Mouse (Mus musculus): Measurements from ENCODE around the gene Klf3.
A peak's percentile ranks its signal among the peaks of the same experiment; 100 is the strongest.

Gene Klf3

DNA sequence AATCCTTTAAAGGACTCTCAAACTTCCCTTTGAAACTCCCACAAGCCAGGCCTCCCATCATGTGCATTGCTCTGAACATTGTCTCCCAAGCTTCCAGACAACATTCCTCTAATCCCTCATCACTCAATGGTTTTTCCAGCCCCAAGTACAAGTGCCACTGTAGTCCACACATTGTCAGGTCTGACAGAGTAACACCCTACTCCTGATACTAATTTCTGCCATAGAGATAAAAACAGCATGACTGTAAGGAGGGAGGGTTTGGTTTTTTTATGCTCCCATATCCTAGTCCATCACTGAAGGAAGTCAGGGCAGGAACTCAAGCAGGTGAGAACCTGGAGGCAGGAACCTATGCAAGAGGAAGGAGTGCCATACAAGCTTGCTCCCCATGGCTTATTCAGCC lies 30.2 kb downstream of the Klf3 start:
- DNase-seq (ENCODE audit: low read depth in 2 of 2, low spot score in 2 of 2), result no peak

DNA sequence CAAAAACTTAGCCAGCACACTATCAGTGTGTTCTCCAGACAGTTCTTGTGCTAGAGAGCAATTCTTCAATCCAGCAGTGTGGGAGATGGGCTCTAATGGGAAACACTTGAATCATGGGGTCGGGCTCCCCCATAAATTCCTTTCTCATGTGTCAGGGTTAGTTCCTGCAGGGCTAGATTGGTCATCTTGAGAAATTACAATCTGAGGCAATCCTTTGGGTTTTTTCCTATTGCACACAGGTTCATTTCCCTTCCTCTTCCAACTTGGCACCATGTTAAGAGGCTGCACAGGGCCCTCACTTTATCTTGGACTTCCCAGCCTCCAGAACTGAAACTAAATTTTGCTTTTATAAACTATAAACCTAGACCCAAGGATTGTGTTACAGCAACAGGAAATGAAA lies 31.0 kb downstream of the Klf3 start:
- DNase-seq (ENCODE audit: low read depth in 2 of 2, low spot score in 2 of 2), result no peak

DNA sequence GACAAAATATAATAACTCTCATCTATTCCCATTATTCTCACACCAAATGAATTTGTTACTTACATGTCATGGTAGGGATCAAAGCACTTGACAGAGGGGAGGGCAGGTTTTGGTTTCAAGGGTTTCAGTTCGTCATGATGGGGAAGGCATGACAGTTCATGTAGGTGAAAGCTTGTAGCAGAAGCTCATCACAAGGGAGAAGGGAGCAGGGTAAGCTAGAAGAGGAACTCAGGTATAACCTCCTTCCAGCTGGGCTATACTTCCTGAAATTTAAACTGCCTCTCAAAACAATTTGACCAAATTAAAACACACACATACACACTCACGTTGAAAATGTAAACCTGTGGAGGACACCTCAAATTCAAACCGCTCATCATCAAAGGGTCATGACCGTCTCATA lies 32.1 kb downstream of the Klf3 start:
- DNase-seq (ENCODE audit: low read depth in 2 of 2, low spot score in 2 of 2), result no peak

DNA sequence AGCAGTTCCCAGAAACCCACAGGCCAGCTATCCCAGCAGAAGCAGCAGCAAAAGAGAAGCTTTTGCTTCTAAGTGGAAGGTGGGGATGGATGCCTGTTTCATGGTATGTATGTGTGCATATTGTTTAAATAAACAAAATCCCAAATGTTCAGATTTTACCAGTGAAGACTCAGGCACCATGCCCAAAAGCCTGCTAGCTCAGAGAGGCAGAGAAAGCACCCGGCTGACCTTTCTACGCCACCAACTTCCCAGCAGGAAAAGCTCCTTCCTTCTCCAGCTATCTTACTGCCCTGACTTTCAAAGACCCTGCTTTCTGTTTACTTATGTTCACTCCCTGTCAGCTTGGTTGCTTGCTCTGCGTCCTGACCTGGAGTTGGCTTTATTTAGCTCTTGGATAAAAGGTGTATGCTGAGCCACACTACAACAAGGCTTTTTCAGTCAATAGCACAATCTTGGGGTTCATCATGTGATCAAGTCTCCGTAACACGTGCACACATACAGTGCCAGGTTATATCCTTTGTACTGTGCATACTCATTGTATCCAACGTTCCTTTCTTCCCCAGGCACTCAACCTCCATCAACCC lies 35.9 kb downstream of the Klf3 start:
- DNase-seq (ENCODE audit: low read depth in 2 of 2, low spot score in 2 of 2), result no peak

DNA sequence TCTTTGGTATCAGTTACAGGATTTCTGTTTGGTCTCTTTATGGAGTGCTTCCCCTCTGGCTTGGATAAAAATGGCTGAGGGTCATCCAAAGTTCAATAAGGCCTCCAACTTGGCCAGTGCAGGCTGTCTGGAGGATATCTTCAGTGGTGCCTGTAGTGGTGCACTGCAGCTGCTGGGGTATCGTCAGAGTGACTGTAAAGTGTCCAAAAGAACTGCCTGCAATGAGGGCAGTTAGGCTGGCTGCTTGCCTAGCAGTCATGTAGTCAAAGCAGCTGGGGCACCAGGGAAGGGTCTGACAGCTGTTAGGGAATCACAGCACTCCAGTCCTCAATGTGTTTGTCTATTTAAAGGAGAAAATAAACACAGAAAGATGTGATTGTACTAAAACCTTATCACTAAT lies 36.9 kb downstream of the Klf3 start:
- no peak for DNase-seq (ENCODE audit: low read depth in 2 of 2, low spot score in 2 of 2)

DNA sequence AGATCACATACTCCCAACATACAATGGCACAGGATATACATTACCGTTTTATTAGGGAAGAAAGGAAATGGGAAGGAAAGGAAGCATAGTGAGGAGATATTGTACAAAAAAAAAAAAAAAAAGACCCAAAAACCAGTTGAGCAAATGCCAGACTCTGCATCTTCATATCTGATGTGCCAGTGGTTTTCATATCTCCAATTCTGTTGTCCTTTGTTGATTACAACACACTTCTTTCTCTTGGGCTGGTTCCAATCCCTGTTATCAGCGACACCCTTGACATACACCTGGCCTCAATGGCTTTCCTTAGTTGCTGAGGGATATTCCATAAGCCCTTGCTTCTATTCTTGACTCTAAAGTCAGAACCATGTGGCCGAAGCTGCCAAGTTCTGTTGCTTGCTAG lies 41.4 kb downstream of the Klf3 start:
- DNase-seq (ENCODE audit: low read depth in 2 of 2, low spot score in 2 of 2), result no peak

DNA sequence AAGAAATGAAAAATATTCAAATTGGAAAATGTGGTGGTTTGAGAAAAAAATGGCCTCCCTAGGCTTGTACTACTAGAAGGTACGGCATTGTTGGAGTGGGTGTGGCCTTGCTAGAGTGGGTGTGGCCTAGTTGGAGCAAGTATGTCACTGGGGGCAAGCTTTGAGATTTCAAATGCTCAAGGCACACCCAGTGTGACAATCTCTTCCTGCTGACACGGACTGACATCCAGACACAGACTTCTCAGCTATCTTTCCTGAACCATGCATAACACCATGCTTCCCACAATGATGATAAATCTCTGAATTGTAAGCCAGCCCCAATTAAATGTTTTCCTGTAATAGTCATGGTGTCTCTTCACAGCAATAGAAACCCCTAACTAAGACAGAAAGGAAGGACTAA lies 44.1 kb downstream of the Klf3 start:
- no peak for DNase-seq (ENCODE audit: low read depth in 2 of 2, low spot score in 2 of 2)

DNA sequence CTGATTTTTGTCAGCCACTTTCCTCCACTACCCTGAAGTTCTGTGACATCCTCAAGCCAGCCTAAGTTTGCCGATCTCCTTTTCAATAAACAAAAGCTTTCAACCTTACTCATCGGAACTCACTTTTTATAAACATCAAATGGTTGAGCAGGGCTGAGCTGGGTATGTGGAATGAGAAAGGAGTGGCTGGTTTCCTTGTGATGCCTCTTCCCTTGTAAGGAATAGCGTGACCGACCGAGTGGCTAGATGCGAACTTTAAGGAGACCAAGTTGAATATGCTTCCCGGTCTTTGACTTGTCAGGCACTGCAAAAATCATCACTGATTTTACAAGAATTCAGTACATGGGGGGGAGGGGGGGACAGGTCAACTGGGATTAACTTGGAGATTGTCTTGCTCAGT lies 46.7 kb downstream of the Klf3 start:
- DNase-seq (ENCODE audit: low read depth in 2 of 2, low spot score in 2 of 2), result no peak

DNA sequence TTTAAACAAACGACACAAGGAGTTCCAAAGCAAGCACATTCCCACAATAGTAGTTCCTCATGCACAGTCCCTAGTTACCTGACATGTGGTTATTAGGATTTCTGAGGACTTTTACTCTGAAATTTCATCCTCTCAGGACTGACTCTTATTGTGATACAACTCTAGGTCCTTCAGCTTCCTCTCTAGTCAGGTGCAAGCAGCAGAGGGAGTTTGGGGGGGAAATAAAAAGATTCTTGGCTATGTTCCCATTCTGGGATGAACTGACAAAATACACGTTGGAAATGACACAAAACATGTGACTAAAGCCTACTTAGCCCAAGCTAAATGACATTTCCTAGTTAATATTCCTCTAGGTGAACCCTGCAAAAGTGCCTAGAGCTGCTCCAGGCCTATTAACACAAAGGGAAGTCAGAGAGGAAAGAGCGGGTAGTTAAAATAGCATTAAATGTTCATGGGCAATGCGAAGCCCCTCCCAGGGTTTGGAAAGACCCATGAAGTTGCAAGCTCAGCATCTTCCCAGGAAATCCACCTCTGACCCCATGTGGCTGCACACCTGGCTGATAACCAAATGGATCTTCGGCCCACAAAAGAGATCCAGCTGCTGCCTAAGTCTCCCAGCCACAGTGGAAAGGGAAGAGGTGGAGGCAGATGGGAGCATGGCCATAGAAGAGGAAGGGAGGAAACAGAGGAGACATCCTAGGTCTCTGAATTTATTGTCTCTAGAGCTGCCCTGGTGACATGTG lies 49.6 kb downstream of the Klf3 start:
- DNase-seq (ENCODE audit: low read depth in 2 of 2, low spot score in 2 of 2), result no peak

DNA sequence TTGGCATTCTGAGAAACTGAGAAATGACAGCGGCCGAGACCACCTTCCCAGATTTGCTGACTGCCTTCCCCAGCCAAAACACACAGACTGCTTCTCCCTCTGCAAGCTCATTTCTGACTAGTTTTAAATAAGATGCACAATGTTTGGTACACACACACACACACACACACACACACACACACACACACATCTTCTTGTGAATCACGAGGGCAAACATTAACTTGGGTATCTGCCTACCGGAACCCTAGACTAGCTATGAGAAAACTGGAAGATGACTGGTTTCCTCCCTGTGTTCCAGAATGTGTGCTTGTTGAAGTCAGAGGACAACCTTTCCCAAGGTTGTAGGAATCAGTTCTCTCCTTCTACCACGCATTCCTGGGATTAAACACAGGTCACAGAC lies 50.2 kb downstream of the Klf3 start:
- DNase-seq (ENCODE audit: low read depth in 2 of 2, low spot score in 2 of 2), result no peak

DNA sequence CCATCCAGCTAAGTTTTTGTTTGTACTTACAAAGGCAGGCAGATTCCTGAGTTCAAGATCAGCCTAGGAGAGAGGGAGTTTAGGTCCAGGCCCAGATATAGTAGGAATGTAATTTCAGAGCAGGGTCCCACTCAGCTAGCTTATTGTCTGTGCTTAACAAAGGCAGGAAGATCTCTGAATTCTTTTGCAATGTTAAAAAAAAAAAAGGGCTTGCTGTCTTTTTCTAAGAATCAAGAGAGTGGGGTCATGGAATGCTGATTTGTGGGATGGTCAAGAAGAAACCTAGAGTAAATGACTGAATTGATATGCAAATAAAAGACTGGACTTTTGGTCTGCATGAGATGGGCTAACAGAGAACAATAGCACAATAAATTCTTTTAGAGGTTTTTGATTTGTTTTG lies 52.0 kb downstream of the Klf3 start:
- no peak for DNase-seq (ENCODE audit: low read depth in 2 of 2, low spot score in 2 of 2)

DNA sequence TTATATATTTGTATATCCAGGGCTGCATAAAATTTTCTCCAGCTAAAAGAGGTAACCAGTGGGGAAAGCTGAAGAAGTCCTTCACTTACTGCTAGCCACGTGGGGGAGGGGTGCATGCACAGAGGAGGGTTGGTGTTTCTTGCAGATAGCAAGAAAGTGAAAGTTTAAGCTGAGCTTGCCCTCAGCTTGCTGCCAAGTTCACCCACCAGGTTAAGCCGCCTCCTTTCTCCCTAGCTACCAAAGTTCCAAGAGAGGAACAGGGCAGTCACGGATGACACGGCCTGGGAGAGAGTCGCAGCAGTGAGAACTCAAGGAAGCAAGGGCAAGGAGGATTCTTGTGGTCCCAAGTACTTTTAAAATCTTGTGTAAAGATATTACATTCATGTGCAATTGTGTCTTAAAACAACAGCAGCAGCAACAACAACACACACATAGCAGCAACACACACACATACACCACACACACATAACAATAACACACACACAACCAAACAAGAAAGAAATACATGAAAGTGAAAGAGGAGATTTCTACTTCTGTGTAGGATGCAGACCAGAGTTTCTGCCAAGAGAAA lies 57.8 kb downstream of the Klf3 start:
- DNase-seq (ENCODE audit: low read depth in 2 of 2, low spot score in 2 of 2), result no peak

DNA sequence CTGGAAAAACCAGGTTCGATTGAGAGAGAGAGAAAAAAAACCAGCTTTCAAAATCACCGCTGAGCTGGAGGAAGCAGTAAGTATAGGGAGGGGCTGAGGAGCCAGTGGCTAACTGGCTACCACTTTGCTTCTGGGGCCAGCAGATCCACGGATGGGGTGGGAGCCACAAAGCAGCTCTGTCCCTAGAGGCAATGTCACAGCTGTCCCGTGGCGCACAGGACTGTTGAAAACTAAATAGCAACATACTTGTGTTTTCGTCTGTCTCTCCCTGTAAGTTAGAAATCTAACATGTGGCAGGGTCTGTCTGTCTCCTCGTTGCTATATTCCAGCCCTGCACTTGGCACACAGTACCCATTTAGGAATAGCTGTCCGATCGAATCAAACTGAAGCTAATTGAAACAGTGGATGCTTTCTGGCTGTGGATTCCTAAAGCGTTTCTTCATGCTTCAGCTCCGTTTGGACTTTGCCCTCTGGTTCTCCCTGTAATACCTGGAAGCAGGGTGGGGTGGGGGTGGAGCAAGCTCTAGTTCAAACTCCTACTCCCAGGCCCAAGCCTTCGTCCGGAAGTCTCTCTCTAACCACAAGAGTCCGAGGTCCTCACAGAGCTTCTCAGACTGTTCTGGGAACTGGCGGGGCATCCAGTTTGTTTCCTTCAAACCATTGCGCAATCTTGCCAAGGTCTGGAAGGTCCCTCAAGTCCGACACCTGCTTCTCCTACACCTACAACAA lies 58.4 kb downstream of the Klf3 start:
- no peak for DNase-seq (ENCODE audit: low read depth in 2 of 2, low spot score in 2 of 2)

DNA sequence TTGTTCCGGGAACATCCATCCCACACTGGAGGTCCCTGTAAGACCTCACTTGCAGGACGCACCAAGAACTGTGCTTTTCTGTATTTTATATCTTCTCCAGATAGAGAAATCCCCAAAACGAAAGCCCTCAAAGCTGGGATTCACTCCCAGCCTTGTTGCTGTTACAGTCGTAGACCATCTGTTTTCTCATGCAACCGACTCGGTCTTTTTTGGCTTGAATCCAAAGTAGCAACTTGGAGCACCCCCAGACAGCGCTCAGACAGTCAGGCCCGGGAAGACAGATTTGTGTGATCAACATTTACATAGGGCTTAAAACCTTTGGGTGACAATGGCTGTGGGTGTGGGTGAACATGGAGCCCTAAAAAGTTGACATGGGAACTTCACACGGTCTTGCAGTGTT lies 59.1 kb downstream of the Klf3 start:
- no peak for DNase-seq (ENCODE audit: low read depth in 2 of 2, low spot score in 2 of 2)

DNA sequence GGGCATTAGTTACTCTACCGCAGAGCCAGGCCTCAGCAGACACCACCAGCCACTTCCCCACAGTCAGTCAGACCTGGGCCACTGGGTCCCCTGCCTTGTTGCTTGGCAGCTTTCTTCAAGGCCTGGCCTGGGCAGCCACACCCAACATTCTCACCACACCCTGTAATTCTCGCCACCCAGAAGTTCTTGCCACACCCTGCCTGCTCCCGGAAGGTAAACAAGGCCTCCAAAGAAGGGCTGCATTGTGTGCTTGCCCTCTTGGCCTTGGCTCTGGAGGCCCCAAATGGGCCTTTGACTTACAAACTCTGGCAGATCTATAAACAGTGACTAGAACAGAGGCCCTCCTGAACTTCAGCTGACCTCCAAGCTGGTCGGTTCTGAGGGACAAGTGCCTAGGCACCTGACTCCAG lies 61.5 kb downstream of the Klf3 start:
- peak; percentile 32 to 41 for DNase-seq (ENCODE audit: low read depth in 2 of 2, low spot score in 2 of 2)

DNA sequence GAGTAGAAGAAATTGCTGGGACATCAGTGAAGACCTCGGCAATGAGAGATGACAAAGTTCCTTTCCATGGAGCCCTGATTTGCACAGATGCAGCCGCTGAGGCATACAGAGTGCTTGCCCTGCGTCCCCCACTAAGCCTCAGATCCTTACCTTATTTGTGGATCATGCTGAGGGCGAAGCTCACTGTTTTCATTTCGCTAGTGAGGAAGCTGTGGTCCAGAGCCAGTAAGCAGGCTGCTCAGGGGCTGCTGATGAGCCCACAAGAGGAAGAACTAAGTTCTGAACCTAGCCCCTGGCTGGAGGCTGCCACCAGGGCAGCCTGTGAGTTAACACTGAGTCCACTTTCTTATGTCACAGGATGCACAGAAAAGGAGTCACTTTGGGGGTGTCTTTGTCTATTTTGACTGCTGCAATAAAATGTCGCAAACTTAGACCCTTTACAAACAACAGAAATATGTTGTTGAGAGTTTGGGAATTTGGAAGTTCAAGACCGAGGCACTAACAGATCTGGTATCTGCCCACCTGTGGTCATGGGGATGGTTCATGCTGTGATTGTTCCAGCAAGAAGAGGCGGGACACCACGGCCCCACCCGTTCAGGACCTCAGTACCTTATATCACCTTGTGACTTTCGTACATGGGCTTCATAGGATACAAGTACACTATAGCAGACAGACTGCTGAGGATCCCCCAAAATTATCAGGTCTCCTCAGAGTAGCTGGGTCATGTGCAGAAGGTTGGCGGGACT lies 62.2 kb downstream of the Klf3 start:
- peak in 1 of 2 experiments; percentile 20 for DNase-seq (ENCODE audit: low read depth in 2 of 2, low spot score in 2 of 2)

DNA sequence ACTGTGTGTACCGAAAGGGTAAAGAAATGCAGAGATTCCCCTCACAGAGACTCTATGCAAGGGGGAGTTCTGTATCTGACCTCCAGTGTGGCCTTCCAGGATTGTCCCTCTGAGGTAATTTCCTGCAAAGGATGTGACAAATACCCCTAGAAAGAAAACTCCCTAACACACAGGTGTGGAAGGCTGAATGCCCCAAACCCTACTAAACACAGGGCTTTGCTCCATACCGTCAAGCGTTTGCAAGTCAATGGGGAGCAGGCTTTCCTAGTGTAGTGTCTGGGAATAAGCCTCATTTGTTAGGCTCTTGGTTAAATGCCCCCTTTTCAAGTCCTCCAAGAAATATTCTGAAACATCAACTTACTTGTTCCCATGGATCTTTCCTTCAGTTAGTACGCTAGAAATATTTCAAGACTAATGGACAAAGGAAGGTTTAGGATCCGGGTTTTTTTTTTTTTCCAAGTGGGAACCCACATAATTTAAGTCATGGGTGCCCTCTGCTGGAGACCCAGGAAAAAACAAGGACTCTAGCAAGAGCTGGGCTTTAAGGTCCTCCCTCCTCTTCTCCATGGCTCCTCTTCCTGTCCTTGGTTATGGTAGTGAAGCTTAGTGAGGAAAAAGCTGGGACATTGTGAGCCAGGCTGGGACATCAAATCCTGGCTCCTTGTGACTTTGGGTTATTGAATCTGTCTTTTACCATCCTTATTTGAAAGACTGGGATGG lies 63.3 kb downstream of the Klf3 start:
- DNase-seq (ENCODE audit: low read depth in 2 of 2, low spot score in 2 of 2), result peak in 1 of 2 experiments; percentile 29

DNA sequence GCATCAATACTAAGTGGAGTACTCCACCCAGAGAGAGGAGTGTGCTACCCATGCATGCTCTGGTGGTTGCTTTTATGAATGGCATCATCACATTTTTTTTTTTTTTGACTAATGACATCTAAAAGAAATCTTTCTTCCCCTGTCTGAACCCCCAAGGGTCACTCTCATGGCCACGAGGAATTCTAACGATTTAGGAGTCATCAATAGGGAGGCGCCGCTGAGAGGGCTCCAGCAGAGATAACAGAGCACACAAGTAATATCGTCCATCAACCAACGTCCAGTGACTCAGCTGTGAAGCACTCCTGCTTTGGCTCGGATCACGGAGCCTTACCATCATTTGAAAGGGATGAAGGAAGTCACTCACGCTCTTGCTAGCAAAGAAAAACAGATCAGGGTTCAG lies 63.9 kb downstream of the Klf3 start:
- DNase-seq (ENCODE audit: low read depth in 2 of 2, low spot score in 2 of 2), result no peak

DNA sequence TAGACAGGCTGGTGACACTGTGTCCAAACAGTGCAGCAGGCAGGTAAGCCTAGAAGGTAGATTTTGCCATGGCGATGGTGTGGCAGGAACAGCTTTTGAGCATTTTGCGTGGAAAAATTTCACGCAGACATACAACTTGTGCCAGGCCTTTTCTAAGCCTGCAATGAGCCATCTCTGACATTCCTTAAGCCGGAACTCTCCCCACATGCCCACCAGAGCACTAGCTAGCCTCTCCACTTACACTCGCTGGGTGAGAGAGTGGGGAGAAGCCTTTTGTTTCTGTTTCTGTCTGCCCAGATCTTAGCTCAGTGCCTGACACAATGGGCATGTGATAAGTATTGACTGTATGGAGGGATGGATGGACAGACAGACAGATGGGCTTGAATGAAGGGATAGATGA lies 64.4 kb downstream of the Klf3 start:
- no peak for DNase-seq (ENCODE audit: low read depth in 2 of 2, low spot score in 2 of 2)

DNA sequence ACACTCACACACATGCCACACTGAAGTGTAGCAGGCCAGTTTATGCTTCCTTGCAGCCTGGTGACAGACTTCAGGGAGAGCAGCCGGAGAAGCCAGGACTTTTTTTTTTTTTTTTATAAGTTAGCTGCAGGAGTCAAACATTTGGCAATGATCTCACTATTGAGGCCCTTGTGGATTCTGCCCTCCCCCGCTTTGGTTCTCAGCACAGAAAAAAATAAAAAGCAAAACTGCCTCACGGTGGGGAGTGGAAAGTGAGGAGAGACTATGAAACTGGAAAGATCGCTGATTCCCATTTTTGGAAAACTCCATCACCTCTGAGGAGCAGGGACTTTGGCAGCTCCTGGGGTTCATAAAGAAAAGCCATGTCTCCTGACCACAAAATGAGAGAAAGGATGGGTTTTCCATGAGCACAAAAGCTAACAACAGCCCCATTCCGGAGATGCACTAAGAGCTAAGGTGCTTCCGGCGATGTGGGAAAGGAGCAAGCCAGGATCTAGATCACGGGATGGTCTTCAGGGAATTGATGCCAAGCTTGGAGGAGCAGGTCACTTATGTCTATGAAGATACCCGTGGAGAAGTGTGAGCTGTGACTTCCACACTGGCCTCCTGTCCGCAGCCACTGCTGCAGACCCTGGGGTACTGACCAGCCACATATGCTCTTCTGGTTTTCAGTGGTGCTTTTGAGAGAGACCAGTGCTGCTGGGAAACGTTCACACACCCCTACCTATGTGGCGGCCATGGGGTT lies 73.1 kb downstream of the Klf3 start:
- DNase-seq (ENCODE audit: low read depth in 2 of 2, low spot score in 2 of 2), result no peak
